Mouse (Mus musculus): ENCODE results near the gene Slx1b.

DNA sequence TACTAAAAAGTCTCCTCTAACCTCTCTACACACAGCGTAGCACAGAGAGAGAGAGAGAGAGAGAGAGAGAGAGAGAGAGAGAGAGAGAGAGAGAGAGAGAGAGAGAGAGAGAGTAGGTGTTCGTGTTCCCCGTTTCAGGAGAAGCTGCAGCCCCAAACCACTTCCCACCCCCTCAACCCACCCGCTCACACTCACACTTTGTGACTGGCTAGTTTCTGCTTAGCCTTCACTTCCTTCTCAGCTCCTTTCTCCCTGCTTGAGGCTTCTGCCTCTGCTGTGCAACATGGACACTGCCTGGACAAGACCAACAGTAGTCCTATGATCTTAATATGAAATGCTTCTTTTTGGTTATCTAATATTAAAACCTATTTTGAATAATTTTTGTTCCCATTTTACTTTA lies 14.7 kb upstream of the Slx1b start:
- TF ChIP-seq POLR2A (IDR thresholded peaks at IDR 0.05; ENCODE audit: borderline replicate concordance, extremely low read depth, insufficient read depth, insufficient read length, poor library complexity, severe bottlenecking) (no peak), CTCF (IDR thresholded peaks at IDR 0.05; ENCODE audit: borderline replicate concordance, extremely low read depth, insufficient read depth, insufficient read length) (no peak)
